Mouse (Mus musculus): ENCODE data around the gene Gcc1. TPM values are rescaled to one million over a fixed set of nuclear protein-coding genes. Genes with fewer than 3 reads are reported as not detected.

The Gcc1 gene
- total RNA-seq, 2 experiments from 2014 or later, result 4.4 to 9.5 TPM

Other genes starting within 250 kb of the Gcc1 start
- 63.6 and 64.3 TPM in 2 replicates for gene Zfp800, start 30.4 kb downstream of the Gcc1 start, total RNA-seq (2015)
- 57.3 and 65.0 TPM in 2 replicates for gene Zfp800, start 30.4 kb downstream of the Gcc1 start, total RNA-seq (2017)
- 45.1 and 45.5 TPM in 2 replicates for gene Arf5, start 4.8 kb downstream of the Gcc1 start, total RNA-seq (2015)
- gene Arf5, start 4.8 kb downstream of the Gcc1 start, total RNA-seq (2017), result 44.2 and 45.2 TPM in 2 replicates
- not detected in 2 replicates for gene Fscn3, start 601 bp downstream of the Gcc1 start, total RNA-seq (2015)
- gene Fscn3, start 601 bp downstream of the Gcc1 start, total RNA-seq (2017), result not detected in 2 replicates
- gene Pax4, start 21.0 kb upstream of the Gcc1 start, total RNA-seq (2015), result not detected in 2 replicates
- gene Pax4, start 21.0 kb upstream of the Gcc1 start, total RNA-seq (2017), result not detected in 2 replicates
- gene Snd1, start 46.7 kb upstream of the Gcc1 start, total RNA-seq (2015), result 85.0 and 89.1 TPM in 2 replicates
- 177 and 186 TPM in 2 replicates for gene Snd1, start 46.7 kb upstream of the Gcc1 start, total RNA-seq (2017)

Measured in megakaryocyte progenitor cell, adult 5-6 weeks (primary cell).